Mouse (Mus musculus): ENCODE measurements around the gene Ppp2r5a.

- TF ChIP-seq POLR2A (IDR thresholded peaks at IDR 0.05; ENCODE audit: low read depth, low read length) (peak; percentile 78), CTCF (IDR thresholded peaks at IDR 0.05; ENCODE audit: extremely low read depth, insufficient read length, insufficient replicate concordance, low read depth, low read length) (no peak)
These were observed 5.9 kb downstream of the Ppp2r5a start for GRCm38 (mm10) chr1:191396897-191397849.
